Mouse (Mus musculus) urinary bladder, adult 2 months (tissue): ENCODE data around the gene Olfr286. TPM values are rescaled to one million over a fixed set of nuclear protein-coding genes. Genes with fewer than 3 reads are reported as not detected.
A peak's percentile ranks its signal among the peaks of the same experiment; 100 is the strongest.

ENCODE experiments used
- DNase-seq: peaks from one replicate; pipeline ENCODE4 v3.0.0; 2022; ENCODE audit warnings: low spot score
- polyA plus RNA-seq: library from polyadenylated mRNA; depleted of rRNA; stranded (reverse); fragments of >200 nt; gene quantifications from 2 replicates; pipeline ENCODE4 v1.2.3, GENCODE M21; 2012; rRNA removed

Olfr286 gene
- not detected in 2 replicates for polyA plus RNA-seq

DNA sequence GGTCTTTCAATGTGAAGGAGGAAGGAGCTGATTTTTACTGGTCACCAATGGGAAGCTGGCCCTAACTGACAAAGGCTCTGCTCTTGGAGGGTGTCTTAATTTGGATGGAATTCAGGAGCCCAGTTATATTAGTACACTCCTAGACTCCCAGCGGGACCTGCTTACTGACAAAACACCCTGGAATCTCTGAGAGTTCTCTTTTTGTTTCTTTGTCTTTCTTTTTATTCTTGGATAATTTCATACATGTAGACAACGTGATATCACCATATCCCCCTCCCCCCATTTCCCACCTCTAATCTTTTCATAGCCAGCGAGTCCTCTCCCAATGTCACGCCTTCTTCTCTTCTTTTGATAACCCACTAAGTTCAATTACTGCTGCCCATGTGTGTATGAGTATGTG, at the start of gene Olfr286:
Olfr286 (minus strand) TSS at position 101 of the 400 bp plus-strand sequence.
- no peak for DNase-seq

DNA sequence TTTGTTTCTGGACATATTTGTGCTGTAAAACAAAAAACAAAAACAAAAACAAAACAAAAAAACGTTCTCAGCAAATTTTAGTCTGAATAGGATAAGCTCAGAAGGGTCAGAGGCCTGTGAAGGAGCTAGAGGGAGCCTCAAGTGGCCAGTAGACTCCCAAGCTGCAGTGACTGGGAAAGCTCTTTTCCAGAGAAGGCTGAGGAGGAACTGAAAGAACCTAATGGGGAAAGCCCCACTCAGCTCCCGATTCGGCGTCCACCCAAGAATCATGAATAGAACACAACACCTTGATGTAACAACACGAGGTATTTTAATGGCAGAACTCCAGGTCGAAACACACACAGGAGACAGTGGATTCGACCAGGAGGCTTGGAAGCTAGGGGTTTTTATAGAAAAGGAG, 23.5 kb upstream of the Olfr286 start:
- no peak for DNase-seq

DNA sequence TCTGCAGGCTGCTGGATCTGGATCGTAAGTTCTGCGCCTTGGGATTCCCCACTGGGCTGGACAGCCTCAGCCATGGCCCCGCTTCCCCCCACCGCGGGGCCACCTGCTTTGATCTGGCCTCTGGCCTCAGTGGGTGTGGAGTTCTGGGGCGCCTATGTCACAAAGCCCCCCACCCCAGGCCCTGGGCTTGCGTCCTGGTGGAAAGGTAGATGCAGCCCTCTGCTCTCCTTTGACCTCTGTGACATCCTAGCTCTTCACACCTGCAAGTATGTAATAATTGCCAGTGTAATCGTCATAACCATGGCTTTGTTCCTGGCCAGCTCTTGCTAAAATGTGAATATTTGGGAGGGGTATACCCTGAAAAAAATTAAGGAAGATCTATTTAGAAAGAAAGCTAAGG, 22.9 kb upstream of the Olfr286 start, which contains the start of gene H1fnt:
H1fnt (minus strand) TSS at position 101 of the 400 bp plus-strand sequence.
- no peak for DNase-seq

DNA sequence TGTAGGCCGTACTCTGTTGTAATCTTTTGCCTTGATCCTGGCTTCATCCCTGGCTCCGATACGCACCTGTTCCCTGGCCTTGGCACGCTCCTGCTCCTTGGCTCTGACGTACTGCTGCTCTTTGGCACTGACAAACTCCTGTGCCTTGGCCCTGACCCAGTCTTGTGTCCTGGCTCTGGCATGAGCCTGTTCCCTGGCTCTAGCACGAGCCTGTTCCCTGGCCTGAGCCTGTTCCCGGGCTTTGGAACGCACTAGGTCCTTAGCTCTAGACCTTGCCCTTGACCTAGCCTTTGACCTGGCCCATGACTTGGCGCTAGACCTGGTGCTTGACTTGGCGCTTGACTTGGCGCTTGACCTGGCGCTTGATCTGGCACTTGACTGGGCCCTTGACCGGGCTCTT, 22.0 kb upstream of the Olfr286 start:
- DNase-seq, result no peak

DNA sequence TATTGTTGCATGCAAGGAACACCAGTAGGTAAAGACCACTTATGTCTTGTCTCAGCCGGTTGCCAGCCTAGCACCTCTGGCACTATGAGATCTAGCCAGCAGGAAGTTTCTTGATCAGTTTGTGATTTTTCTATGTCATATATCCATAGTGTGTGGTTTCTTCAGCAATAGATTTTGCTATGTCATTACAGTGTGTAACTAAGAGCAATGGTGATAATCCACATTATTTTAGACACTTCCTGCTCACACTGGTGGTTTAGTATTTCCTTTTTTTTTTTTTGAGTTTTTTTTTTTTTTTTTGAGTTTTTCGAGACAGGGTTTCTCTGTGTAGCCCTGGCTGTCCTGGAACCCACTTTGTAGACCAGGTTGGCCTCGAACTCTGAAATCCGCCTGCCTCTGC, 1.2 kb upstream of the Olfr286 start:
- DNase-seq, result no peak

DNA sequence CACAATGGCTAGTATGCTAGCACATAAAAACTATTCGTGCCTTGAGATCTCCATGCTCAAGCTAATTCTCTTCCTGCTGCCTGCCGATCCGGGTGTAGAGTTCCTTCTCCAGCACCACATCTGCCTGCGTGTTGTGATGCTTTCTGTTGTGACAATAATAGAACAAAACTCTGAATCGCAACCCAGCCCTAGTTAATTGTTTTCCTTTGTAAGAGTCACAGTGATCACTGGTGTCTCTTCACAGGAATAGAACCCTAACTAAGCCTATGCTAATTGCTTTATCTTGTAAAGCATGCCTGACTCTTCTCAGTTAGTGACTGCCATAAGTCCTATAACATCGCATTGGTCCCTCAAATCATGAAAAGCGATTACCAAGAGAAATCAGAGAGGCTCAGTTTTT, 8.2 kb downstream of the Olfr286 start:
- no peak for DNase-seq

DNA sequence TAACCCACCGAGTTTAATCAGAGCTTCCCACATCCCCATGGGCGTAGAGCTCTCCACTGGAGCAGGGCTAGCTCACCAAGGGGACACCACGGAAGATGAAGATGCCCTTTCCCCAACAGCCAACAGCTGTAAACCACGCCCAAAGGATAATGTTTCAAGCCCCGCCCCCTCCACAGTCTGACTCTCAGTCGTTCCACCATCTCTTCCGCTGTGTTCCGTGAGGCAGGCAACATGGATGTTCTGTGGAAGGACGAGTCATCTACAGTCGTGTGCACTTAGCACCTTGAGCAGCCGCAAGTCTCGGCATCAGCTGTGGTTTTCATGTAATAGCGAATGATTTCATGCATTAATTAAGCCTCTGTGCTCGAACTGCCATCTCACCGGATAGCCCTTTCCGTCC, 8.6 kb downstream of the Olfr286 start:
- DNase-seq, result no peak

DNA sequence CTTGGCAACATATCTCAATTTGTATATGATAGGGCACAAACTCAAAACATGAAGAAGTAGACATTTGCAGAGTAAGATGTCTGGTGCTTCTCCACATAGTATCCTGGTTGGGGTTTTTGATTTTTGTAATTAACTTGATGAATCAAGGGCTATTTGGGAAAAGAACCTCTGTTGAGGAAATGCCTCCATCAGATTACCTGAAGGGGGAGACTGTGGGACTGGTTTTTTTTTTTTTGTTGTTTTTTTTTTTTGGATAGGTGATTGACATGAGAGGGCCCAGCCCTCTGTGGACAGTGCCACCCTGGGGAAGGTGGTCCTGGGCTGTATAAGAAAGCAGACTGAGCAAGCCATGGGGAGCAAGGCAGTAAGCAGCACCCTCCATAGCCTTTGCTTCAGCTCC, 11.9 kb downstream of the Olfr286 start:
- no peak for DNase-seq

DNA sequence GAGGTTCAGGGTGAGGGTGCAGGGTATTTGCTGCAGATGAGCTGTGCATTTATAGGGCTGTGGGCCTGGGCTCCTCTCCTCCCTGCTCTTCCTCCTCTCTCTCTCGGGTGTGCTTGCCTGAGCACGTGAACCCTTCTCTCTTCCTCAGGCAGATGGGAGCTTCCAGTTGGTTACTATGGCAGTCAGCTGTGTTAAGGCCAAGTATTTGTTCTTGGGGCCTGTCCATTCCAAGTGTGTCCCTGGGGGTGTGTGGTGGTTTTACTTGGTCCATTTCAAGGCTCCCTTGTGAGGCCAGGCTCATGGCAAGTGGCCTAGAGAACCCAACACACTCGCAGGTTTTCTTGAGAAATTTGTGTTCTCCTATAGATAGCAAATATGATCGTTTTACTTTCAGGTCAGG, 13.4 kb downstream of the Olfr286 start, which contains the start of the genes Gm44579 and Olfr287:
Gm44579 (minus strand) TSS at position 101 of the 400 bp plus-strand sequence.
Olfr287 (minus strand) TSS at position 180 of the 400 bp plus-strand sequence.
- no peak for DNase-seq

DNA sequence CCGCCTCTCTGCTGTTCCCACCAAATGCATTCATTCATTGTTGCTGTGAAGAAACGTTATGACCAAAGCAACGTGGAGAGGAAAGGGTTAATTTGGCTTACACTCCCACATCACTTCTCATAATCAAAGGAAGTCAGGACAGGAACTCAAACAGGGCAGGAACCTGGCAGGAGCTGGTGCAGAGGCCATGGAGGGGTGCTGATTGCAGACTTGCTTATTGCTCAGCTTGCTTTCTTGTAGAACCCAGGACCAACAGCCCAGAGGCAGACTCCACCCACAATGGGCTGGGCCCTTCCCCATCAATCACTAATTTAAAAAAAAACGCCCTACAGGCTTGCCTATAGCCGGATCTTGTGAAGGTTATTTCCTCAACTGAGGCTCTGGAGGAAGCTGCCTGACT, 20.1 kb downstream of the Olfr286 start:
- no peak for DNase-seq

DNA sequence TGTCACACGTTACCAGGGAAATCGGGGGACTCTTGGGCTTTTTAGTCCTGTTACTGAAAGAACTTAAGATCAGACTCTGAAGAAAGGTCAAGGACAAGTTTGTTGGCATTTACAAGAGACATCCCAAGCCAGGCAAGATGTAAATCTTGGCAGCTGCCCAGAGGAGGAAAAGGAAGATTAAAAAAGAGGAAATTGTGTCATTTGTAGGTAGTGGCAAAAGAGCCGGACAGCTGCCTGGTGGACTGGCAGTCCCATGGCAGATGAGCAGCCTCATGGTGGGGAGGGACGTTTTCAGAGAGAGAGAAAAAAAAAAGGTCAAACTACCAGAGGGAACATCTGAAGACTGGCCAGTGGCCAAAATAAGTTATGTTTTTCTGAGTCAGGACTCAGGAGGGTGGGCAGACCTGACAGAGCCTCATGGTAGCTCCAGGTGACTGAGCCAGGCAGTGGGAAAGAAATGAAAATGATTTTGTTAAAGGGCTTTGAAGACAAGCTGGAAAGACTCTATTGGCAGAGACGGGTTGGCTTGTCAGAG, 20.8 kb downstream of the Olfr286 start:
- no peak for DNase-seq

DNA sequence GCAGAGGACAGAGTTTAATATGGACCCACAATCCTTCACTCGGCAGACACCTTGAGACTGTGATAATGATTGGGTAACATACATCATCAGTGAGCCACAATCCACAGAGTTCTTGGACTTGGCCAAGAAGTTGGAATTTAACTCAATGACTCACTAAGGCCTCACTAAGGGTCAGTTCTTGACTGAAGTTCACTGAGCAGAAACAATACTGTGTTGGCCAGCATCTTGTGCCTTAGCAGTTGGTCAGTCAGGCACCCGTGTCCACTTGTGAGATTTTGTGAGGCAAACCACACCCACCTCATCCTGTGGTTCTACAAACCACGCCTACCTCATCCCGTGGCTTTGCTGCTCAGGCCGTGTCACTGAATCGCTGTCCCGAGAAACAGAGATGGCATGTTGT, 24.6 kb downstream of the Olfr286 start:
- no peak for DNase-seq

DNA sequence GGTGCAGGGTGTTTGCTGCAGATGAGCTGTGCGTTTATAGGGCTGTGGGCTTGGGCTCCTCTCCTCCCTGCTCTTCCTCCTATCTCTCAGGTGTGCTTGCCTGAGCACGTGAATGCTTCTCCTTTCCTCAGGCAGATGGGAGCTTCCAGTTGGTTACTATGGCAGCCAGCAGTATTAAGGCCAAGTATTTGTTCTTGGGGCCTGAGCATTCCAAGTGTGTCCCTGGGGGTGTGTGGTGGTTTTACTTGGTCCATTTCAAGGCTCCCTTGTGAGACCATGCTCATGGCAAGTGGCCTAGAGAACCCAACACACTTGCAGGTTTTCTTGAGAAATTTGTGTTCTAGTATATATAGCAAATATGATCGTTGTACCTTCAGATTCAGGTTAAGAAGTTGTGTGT, 38.8 kb downstream of the Olfr286 start, which contains the start of gene Olfr288:
Olfr288 (minus strand) TSS at position 101 of the 400 bp plus-strand sequence.
- DNase-seq, result no peak

DNA sequence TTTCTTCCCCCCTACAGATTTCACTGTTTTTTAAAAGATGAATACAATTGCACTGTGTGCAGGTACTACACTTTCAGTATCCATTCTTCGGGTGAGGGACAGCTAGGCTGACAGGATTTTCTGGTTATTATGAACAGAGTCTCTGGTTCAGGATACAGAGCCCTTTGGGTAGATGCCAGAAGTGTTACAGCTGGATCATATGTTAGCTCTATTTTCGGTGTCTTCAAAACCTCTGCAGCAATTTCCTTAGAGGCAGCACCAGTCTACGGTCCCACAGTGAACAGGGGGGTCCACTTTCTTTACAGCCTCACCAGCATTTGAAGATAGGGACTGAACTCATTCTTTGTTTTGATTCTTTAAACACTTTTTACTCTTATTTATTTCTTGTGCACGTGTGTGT, 49.8 kb downstream of the Olfr286 start:
- DNase-seq, result no peak

DNA sequence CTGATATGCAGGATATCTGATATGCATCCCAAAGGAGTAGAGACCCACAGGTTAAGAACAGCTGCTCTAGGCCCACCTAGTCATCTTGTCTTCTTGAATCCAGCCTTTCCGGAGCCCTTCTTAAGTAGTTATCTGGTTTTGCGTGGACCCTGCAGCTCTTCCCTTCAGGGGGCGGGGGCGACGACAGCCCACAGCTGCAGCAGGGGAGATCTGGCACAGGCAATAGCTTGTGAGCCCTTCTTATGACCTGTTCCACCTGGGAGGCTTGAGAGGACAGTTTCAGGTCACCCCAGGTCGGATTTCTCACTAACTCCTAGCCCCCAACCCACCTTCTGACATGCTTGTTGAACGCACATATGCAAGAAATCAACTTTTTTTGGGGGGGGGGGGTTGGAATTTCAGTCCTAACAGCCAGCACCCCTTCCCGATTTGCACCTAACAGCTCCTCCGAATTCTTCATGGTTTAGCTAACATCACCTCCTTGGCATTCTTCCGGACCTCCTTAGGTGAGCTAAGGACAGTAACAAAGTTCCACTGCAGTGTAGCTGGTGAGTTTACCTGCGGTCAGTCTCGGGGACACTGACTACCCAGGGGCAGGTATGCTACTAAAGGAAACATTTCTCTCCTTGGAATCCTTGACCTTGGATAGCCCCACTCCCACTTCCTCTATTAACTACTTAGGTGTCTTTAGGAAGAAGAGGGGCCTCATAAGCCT, 52.2 kb downstream of the Olfr286 start:
- no peak for DNase-seq

DNA sequence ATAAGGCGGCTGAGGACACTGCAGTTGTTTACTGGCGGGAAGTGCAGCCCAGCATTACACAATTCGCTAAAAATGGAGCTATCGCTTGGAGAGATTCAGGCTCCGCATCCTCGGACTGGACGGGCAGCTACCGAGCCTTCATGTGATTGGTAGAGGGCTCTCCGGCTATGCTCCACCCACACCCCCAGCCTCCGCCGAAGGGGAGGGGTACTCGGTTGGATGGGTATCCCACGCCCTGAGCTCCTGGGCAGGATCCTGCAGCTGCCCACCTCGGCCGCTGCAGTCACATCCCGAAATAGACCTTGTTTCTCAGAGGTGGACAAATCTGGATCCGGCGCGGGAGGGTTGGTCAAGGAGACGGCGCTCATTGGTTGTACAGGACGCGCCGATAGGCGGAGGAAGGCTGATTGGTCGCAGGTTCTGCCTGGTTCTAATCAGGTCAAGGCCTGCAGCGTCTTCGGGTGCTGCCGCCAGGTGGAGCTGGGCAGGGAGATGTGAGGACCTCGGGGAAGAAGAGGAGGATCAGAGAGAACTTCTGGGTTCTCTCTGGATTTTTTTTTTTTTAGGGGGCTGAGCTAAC, 53.0 kb downstream of the Olfr286 start:
- peak; percentile 82 for DNase-seq

DNA sequence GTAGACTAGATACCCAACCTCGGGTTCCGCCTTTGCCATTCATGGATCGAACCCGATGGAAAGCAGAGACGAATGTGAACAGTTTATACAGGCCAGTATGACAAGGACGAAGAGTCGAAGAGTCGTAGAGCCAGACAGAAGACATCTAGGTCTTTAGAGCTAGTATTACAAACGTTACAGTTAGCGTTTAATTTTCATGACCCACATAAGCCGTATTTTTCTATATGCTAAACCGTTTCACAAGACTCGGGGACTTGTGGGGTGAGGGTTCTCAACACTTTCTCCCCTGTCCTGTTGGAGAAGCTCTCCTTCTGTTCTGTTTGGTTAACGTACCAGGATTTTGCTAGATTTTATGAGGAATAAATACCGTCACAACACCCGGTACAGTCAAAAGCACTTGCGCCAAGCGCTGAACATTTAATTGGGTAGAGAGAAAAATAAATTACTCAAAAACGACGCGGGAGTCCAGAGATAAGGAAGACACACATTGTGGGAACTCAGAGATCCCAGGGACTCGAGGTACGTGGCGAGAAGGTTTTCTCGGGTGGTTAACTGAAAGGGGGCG, 53.6 kb downstream of the Olfr286 start:
- no peak for DNase-seq

DNA sequence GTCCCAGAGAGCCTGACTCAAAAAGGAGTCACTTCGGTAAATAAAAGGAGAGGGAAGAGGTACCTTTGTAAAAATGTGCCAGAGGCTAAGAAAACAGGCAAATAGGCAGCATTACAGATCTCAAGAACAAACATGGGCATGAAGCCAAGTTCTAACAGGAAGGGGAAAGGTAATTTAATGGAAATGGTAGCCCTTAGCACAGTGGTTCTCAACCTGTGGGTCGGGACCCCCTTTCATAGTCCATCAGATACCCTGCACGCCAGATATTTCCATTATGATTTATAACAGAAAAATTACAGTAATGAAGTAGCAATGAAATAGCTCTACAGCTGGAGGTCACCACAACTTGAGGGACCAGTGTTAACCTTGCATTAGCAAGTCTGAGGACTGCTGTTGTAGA, 56.9 kb downstream of the Olfr286 start:
- DNase-seq, result no peak
